Mouse (Mus musculus): Measurements from ENCODE around the gene Reep3. TPM values are rescaled to one million over a fixed set of nuclear protein-coding genes. Genes with fewer than 3 reads are reported as not detected.

The Reep3 gene
- polyA plus RNA-seq, 1 experiment from 2014 or later: 38.2 TPM

GRCm38 (mm10) chr10:67017891-67018290 is 78.9 kb downstream of the Reep3 start:
- no peak for DNase-seq (ENCODE audit: low spot score)
- Histone ChIP-seq H3K36me3 (ENCODE audit: control insufficient read depth, insufficient read depth, low read length) (peaks cover 23% of the 10 kb centered on the region), H3K4me3 (ENCODE audit: low read depth, low read length) (no peak overlapping the region), H3K27ac (ENCODE audit: low read depth) (no peak overlapping the region), H3K27me3 (replicated peaks; ENCODE audit: control insufficient read depth, insufficient read depth, low read length) (no peaks in the 10 kb centered on the region), H3K4me2 (ENCODE audit: low read length) (no peak overlapping the region), H3K4me1 (replicated peaks; ENCODE audit: control insufficient read depth, insufficient read depth, low read length) (0 out of 2 replicates have a peak, but pooled peaks cover 3% of the 10 kb centered on the region), H3K9ac (ENCODE audit: low read length) (no peak overlapping the region), H3K9me3 (ENCODE audit: control insufficient read depth, low read length) (no peaks in the 10 kb centered on the region)
- no peak for ATAC-seq (replicated peaks; ENCODE audit: low FRiP score, low TSS enrichment, low read depth)
- 92% methylated on average over 4 of the region's 4 CpGs for WGBS

- Histone ChIP-seq H3K9me3 (ENCODE audit: control insufficient read depth, low read length) (no peaks in the 10 kb centered on the region), H3K36me3 (ENCODE audit: control insufficient read depth, insufficient read depth, low read length) (peaks cover 25% of the 10 kb centered on the region), H3K4me3 (ENCODE audit: low read depth, low read length) (no peak overlapping the region), H3K27ac (ENCODE audit: low read depth) (no peak overlapping the region), H3K4me1 (replicated peaks; ENCODE audit: control insufficient read depth, insufficient read depth, low read length) (0 out of 2 replicates have a peak, but pooled peaks cover 3% of the 10 kb centered on the region), H3K4me2 (ENCODE audit: low read length) (no peak overlapping the region), H3K9ac (ENCODE audit: low read length) (no peak overlapping the region), H3K27me3 (replicated peaks; ENCODE audit: control insufficient read depth, insufficient read depth, low read length) (no peaks in the 10 kb centered on the region)
- 74% methylated on average over 2 of the region's 2 CpGs for WGBS
- DNase-seq (ENCODE audit: low spot score) (no peak), ATAC-seq (replicated peaks; ENCODE audit: low FRiP score, low TSS enrichment, low read depth) (no peak)
Observed at GRCm38 (mm10) chr10:67017315-67017714, 79.4 kb downstream of the Reep3 start.

- WGBS: 46% methylated on average over 4 of the region's 4 CpGs
- H3K27ac ChIP-seq (ENCODE audit: low read depth): no peak overlapping the region
Observed at GRCm38 (mm10) chr10:67016615-67017278, 80.0 kb downstream of the Reep3 start.

GRCm38 (mm10) chr10:67014746-67015145 is 82.0 kb downstream of the Reep3 start:
- H3K9ac ChIP-seq (ENCODE audit: low read length): no peak overlapping the region
- H3K4me3 ChIP-seq (ENCODE audit: low read depth, low read length): no peak overlapping the region

More at GRCm38 (mm10) chr10:67016615-67017278, 80.0 kb downstream of the Reep3 start:
- H3K27me3 ChIP-seq (replicated peaks; ENCODE audit: control insufficient read depth, insufficient read depth, low read length): no peaks in the 10 kb centered on the region
- no peak overlapping the region for H3K9ac ChIP-seq (ENCODE audit: low read length)
- 0 out of 2 replicates have a peak, but pooled peaks cover 3% of the 10 kb centered on the region for H3K4me1 ChIP-seq (replicated peaks; ENCODE audit: control insufficient read depth, insufficient read depth, low read length)
- no peak overlapping the region for H3K4me3 ChIP-seq (ENCODE audit: low read depth, low read length)
- peaks cover 25% of the 10 kb centered on the region for H3K36me3 ChIP-seq (ENCODE audit: control insufficient read depth, insufficient read depth, low read length)
- H3K9me3 ChIP-seq (ENCODE audit: control insufficient read depth, low read length): no peaks in the 10 kb centered on the region
- DNase-seq (ENCODE audit: low spot score) (peak; percentile 60), ATAC-seq (replicated peaks; ENCODE audit: low FRiP score, low TSS enrichment, low read depth) (peak; percentile 78)
- H3K4me2 ChIP-seq (ENCODE audit: low read length): no peak overlapping the region

GRCm38 (mm10) chr10:67010521-67010920 is 86.2 kb downstream of the Reep3 start:
- H3K4me1 ChIP-seq (replicated peaks; ENCODE audit: control insufficient read depth, insufficient read depth, low read length): no peaks in the 10 kb centered on the region
- H3K4me2 ChIP-seq (ENCODE audit: low read length): no peak overlapping the region
- no peak overlapping the region for H3K4me3 ChIP-seq (ENCODE audit: low read depth, low read length)
- H3K9me3 ChIP-seq (ENCODE audit: control insufficient read depth, low read length): no peaks in the 10 kb centered on the region
- WGBS: 93% methylated on average over 12 of the region's 12 CpGs
- ATAC-seq (replicated peaks; ENCODE audit: low FRiP score, low TSS enrichment, low read depth) (no peak), DNase-seq (ENCODE audit: low spot score) (no peak)
- H3K36me3 ChIP-seq (ENCODE audit: control insufficient read depth, insufficient read depth, low read length): peaks cover 12% of the 10 kb centered on the region; the same call in 1 of the 2 replicates
- no peaks in the 10 kb centered on the region for H3K27me3 ChIP-seq (replicated peaks; ENCODE audit: control insufficient read depth, insufficient read depth, low read length)
- no peak overlapping the region for H3K9ac ChIP-seq (ENCODE audit: low read length)
- no peak overlapping the region for H3K27ac ChIP-seq (ENCODE audit: low read depth)

More at GRCm38 (mm10) chr10:67014746-67015145, 82.0 kb downstream of the Reep3 start:
- Histone ChIP-seq H3K9me3 (ENCODE audit: control insufficient read depth, low read length) (no peaks in the 10 kb centered on the region), H3K4me1 (replicated peaks; ENCODE audit: control insufficient read depth, insufficient read depth, low read length) (0 out of 2 replicates have a peak, but pooled peaks cover 3% of the 10 kb centered on the region), H3K4me2 (ENCODE audit: low read length) (no peak overlapping the region), H3K27ac (ENCODE audit: low read depth) (no peak overlapping the region), H3K27me3 (replicated peaks; ENCODE audit: control insufficient read depth, insufficient read depth, low read length) (no peaks in the 10 kb centered on the region), H3K36me3 (ENCODE audit: control insufficient read depth, insufficient read depth, low read length) (peaks cover 12% of the 10 kb centered on the region; the same call in 1 of the 2 replicates)
- DNase-seq (ENCODE audit: low spot score) (no peak), ATAC-seq (replicated peaks; ENCODE audit: low FRiP score, low TSS enrichment, low read depth) (no peak)
- WGBS: 89% methylated on average over 12 of the region's 12 CpGs

- H3K36me3 ChIP-seq (ENCODE audit: control insufficient read depth, insufficient read depth, low read length): no peaks in the 10 kb centered on the region
- no peaks in the 10 kb centered on the region for H3K9me3 ChIP-seq (ENCODE audit: control insufficient read depth, low read length)
- no peak for ATAC-seq (replicated peaks; ENCODE audit: low FRiP score, low TSS enrichment, low read depth)
- peaks cover 26% of the 10 kb centered on the region; the same call in 1 of the 2 replicates for H3K4me1 ChIP-seq (replicated peaks; ENCODE audit: control insufficient read depth, insufficient read depth, low read length)
- peak overlapping the region; percentile 50 for H3K4me2 ChIP-seq (ENCODE audit: low read length)
- H3K4me3 ChIP-seq (ENCODE audit: low read depth, low read length): peak overlapping the region; percentile 16
- 2% methylated on average over 12 of the region's 12 CpGs for WGBS
- H3K27me3 ChIP-seq (replicated peaks; ENCODE audit: control insufficient read depth, insufficient read depth, low read length): no peaks in the 10 kb centered on the region
- peak overlapping the region; percentile 91 for H3K27ac ChIP-seq (ENCODE audit: low read depth)
- DNase-seq (ENCODE audit: low spot score): peak; percentile 73
- H3K9ac ChIP-seq (ENCODE audit: low read length): peak overlapping the region; percentile 41
Observed at GRCm38 (mm10) chr10:67004527-67005042, 92.2 kb downstream of the Reep3 start.

- Histone ChIP-seq H3K27ac (ENCODE audit: low read depth) (peak overlapping the region; percentile 91), H3K4me2 (ENCODE audit: low read length) (peak overlapping the region; percentile 50), H3K4me1 (replicated peaks; ENCODE audit: control insufficient read depth, insufficient read depth, low read length) (peaks cover 26% of the 10 kb centered on the region; the same call in 1 of the 2 replicates), H3K36me3 (ENCODE audit: control insufficient read depth, insufficient read depth, low read length) (no peaks in the 10 kb centered on the region), H3K27me3 (replicated peaks; ENCODE audit: control insufficient read depth, insufficient read depth, low read length) (no peaks in the 10 kb centered on the region), H3K9me3 (ENCODE audit: control insufficient read depth, low read length) (no peaks in the 10 kb centered on the region), H3K4me3 (ENCODE audit: low read depth, low read length) (peak overlapping the region; percentile 16), H3K9ac (ENCODE audit: low read length) (peak overlapping the region; percentile 41)
- peak; percentile 54 for ATAC-seq (replicated peaks; ENCODE audit: low FRiP score, low TSS enrichment, low read depth)
- DNase-seq (ENCODE audit: low spot score): peak; percentile 83
- 1% methylated on average over 22 of the region's 22 CpGs for WGBS
Observed at GRCm38 (mm10) chr10:67003743-67004526, 92.8 kb downstream of the Reep3 start.

GRCm38 (mm10) chr10:67003009-67003742 is 93.6 kb downstream of the Reep3 start:
- WGBS: 1% methylated on average over 25 of the region's 25 CpGs
- peaks cover 26% of the 10 kb centered on the region; the same call in 1 of the 2 replicates for H3K4me1 ChIP-seq (replicated peaks; ENCODE audit: control insufficient read depth, insufficient read depth, low read length)
- peak overlapping the region; percentile 16 for H3K4me3 ChIP-seq (ENCODE audit: low read depth, low read length)
- no peaks in the 10 kb centered on the region for H3K9me3 ChIP-seq (ENCODE audit: control insufficient read depth, low read length)
- no peaks in the 10 kb centered on the region for H3K36me3 ChIP-seq (ENCODE audit: control insufficient read depth, insufficient read depth, low read length)
- ATAC-seq (replicated peaks; ENCODE audit: low FRiP score, low TSS enrichment, low read depth) (peak; percentile 54), DNase-seq (ENCODE audit: low spot score) (peak; percentile 84)
- H3K9ac ChIP-seq (ENCODE audit: low read length): peak overlapping the region; percentile 41
- H3K27ac ChIP-seq (ENCODE audit: low read depth): peak overlapping the region; percentile 91
- H3K4me2 ChIP-seq (ENCODE audit: low read length): peak overlapping the region; percentile 50
- no peaks in the 10 kb centered on the region for H3K27me3 ChIP-seq (replicated peaks; ENCODE audit: control insufficient read depth, insufficient read depth, low read length)

Data from intestine, embryonic 14.5 days (tissue).